Mouse (Mus musculus): Measurements from ENCODE around the gene Ina. TPM values are rescaled to one million over a fixed set of nuclear protein-coding genes. Genes with fewer than 3 reads are reported as not detected.
A peak's percentile ranks its signal among the peaks of the same experiment; 100 is the strongest.
"Not testable (repeated sequence)": the region's sequence is repeated elsewhere in the genome, so short reads cannot be mapped to it uniquely, and the experiment has no call there.

Ina gene
- polyA plus RNA-seq, 1 experiment from 2014 or later: 102 TPM

GRCm38 (mm10) chr19:46990625-46991024 is 23.9 kb upstream of the Ina start:
- H3K27ac ChIP-seq (ENCODE audit: low read depth, low read length); H3K9me3 ChIP-seq (ENCODE audit: control insufficient read depth, low read length); H3K4me2 ChIP-seq (ENCODE audit: low read depth, low read length, severe bottlenecking); H3K4me3 ChIP-seq (ENCODE audit: low read depth, low read length); H3K36me3 ChIP-seq (ENCODE audit: control insufficient read depth, insufficient read depth, low read length); DNase-seq (ENCODE audit: low spot score); ATAC-seq (replicated peaks; ENCODE audit: low FRiP score); H3K9ac ChIP-seq (ENCODE audit: low read length); H3K27me3 ChIP-seq (ENCODE audit: control insufficient read depth, insufficient read depth, low read length); H3K4me1 ChIP-seq (replicated peaks; ENCODE audit: control insufficient read depth, insufficient read depth, low read length): not testable (repeated sequence)
- WGBS: 85% methylated on average over 8 of the region's 8 CpGs

- no peaks in the 10 kb centered on the region for H3K36me3 ChIP-seq (ENCODE audit: control insufficient read depth, insufficient read depth, low read length)
- H3K9me3 ChIP-seq (ENCODE audit: control insufficient read depth, low read length): no peaks in the 10 kb centered on the region
- H3K4me3 ChIP-seq (ENCODE audit: low read depth, low read length): no peak overlapping the region
- H3K27ac ChIP-seq (ENCODE audit: low read depth, low read length): no peak overlapping the region
- H3K4me1 ChIP-seq (replicated peaks; ENCODE audit: control insufficient read depth, insufficient read depth, low read length): peaks cover 6% of the 10 kb centered on the region; the same call in 1 of the 2 replicates
- H3K27me3 ChIP-seq (ENCODE audit: control insufficient read depth, insufficient read depth, low read length): no peaks in the 10 kb centered on the region
- ATAC-seq (replicated peaks; ENCODE audit: low FRiP score) (no peak), DNase-seq (ENCODE audit: low spot score) (peak; percentile 90)
- no peak overlapping the region for H3K4me2 ChIP-seq (ENCODE audit: low read depth, low read length, severe bottlenecking)
- WGBS: 15% methylated on average over 5 of the region's 5 CpGs
- H3K9ac ChIP-seq (ENCODE audit: low read length): no peak overlapping the region
These were observed 23.4 kb upstream of the Ina start for GRCm38 (mm10) chr19:46991145-46991544.

GRCm38 (mm10) chr19:46992329-46992728 is 22.2 kb upstream of the Ina start:
- H3K27ac ChIP-seq (ENCODE audit: low read depth, low read length); H3K9ac ChIP-seq (ENCODE audit: low read length); H3K4me2 ChIP-seq (ENCODE audit: low read depth, low read length, severe bottlenecking); DNase-seq (ENCODE audit: low spot score); H3K27me3 ChIP-seq (ENCODE audit: control insufficient read depth, insufficient read depth, low read length); ATAC-seq (replicated peaks; ENCODE audit: low FRiP score); H3K36me3 ChIP-seq (ENCODE audit: control insufficient read depth, insufficient read depth, low read length); H3K4me1 ChIP-seq (replicated peaks; ENCODE audit: control insufficient read depth, insufficient read depth, low read length); H3K4me3 ChIP-seq (ENCODE audit: low read depth, low read length); H3K9me3 ChIP-seq (ENCODE audit: control insufficient read depth, low read length): not testable (repeated sequence)
- WGBS: 79% methylated on average over 4 of the region's 4 CpGs

GRCm38 (mm10) chr19:46996095-46996494 is 18.4 kb upstream of the Ina start:
- no peak overlapping the region for H3K4me3 ChIP-seq (ENCODE audit: low read depth, low read length)
- H3K9ac ChIP-seq (ENCODE audit: low read length): no peak overlapping the region
- no peaks in the 10 kb centered on the region for H3K27me3 ChIP-seq (ENCODE audit: control insufficient read depth, insufficient read depth, low read length)
- ATAC-seq (replicated peaks; ENCODE audit: low FRiP score) (no peak), DNase-seq (ENCODE audit: low spot score) (no peak)
- H3K36me3 ChIP-seq (ENCODE audit: control insufficient read depth, insufficient read depth, low read length): no peaks in the 10 kb centered on the region
- H3K27ac ChIP-seq (ENCODE audit: low read depth, low read length): no peak overlapping the region
- no peak overlapping the region for H3K4me2 ChIP-seq (ENCODE audit: low read depth, low read length, severe bottlenecking)
- WGBS: 92% methylated on average over 9 of the region's 9 CpGs
- no peaks in the 10 kb centered on the region for H3K4me1 ChIP-seq (replicated peaks; ENCODE audit: control insufficient read depth, insufficient read depth, low read length)
- no peaks in the 10 kb centered on the region for H3K9me3 ChIP-seq (ENCODE audit: control insufficient read depth, low read length)

GRCm38 (mm10) chr19:46998168-46998870 is 16.2 kb upstream of the Ina start:
- WGBS: 90% methylated on average over 8 of the region's 8 CpGs
- ATAC-seq (replicated peaks; ENCODE audit: low FRiP score): no peak
- Histone ChIP-seq H3K9me3 (ENCODE audit: control insufficient read depth, low read length) (no peaks in the 10 kb centered on the region), H3K4me3 (ENCODE audit: low read depth, low read length) (no peak overlapping the region), H3K9ac (ENCODE audit: low read length) (no peak overlapping the region), H3K27me3 (ENCODE audit: control insufficient read depth, insufficient read depth, low read length) (no peaks in the 10 kb centered on the region), H3K27ac (ENCODE audit: low read depth, low read length) (no peak overlapping the region), H3K4me1 (replicated peaks; ENCODE audit: control insufficient read depth, insufficient read depth, low read length) (no peaks in the 10 kb centered on the region), H3K4me2 (ENCODE audit: low read depth, low read length, severe bottlenecking) (no peak overlapping the region), H3K36me3 (ENCODE audit: control insufficient read depth, insufficient read depth, low read length) (no peaks in the 10 kb centered on the region)
- no peak for DNase-seq (ENCODE audit: low spot score)

GRCm38 (mm10) chr19:46998953-46999352 is 15.5 kb upstream of the Ina start:
- 84% methylated on average over 4 of the region's 4 CpGs for WGBS

GRCm38 (mm10) chr19:46999753-47000152 is 14.7 kb upstream of the Ina start:
- Histone ChIP-seq H3K9me3 (ENCODE audit: control insufficient read depth, low read length) (no peaks in the 10 kb centered on the region), H3K9ac (ENCODE audit: low read length) (no peak overlapping the region), H3K4me1 (replicated peaks; ENCODE audit: control insufficient read depth, insufficient read depth, low read length) (no peaks in the 10 kb centered on the region), H3K27ac (ENCODE audit: low read depth, low read length) (no peak overlapping the region), H3K4me3 (ENCODE audit: low read depth, low read length) (no peak overlapping the region), H3K4me2 (ENCODE audit: low read depth, low read length, severe bottlenecking) (no peak overlapping the region), H3K27me3 (ENCODE audit: control insufficient read depth, insufficient read depth, low read length) (no peaks in the 10 kb centered on the region), H3K36me3 (ENCODE audit: control insufficient read depth, insufficient read depth, low read length) (no peaks in the 10 kb centered on the region)
- ATAC-seq (replicated peaks; ENCODE audit: low FRiP score) (no peak), DNase-seq (ENCODE audit: low spot score) (no peak)
- 82% methylated on average over 6 of the region's 6 CpGs for WGBS

More at GRCm38 (mm10) chr19:46998953-46999352, 15.5 kb upstream of the Ina start:
- no peak overlapping the region for H3K27ac ChIP-seq (ENCODE audit: low read depth, low read length)
- DNase-seq (ENCODE audit: low spot score) (no peak), ATAC-seq (replicated peaks; ENCODE audit: low FRiP score) (no peak)
- H3K4me3 ChIP-seq (ENCODE audit: low read depth, low read length): no peak overlapping the region
- no peaks in the 10 kb centered on the region for H3K27me3 ChIP-seq (ENCODE audit: control insufficient read depth, insufficient read depth, low read length)
- H3K9me3 ChIP-seq (ENCODE audit: control insufficient read depth, low read length): no peaks in the 10 kb centered on the region
- H3K36me3 ChIP-seq (ENCODE audit: control insufficient read depth, insufficient read depth, low read length): no peaks in the 10 kb centered on the region
- H3K4me1 ChIP-seq (replicated peaks; ENCODE audit: control insufficient read depth, insufficient read depth, low read length): no peaks in the 10 kb centered on the region
- H3K9ac ChIP-seq (ENCODE audit: low read length): no peak overlapping the region
- no peak overlapping the region for H3K4me2 ChIP-seq (ENCODE audit: low read depth, low read length, severe bottlenecking)

GRCm38 (mm10) chr19:47000357-47000756 is 14.1 kb upstream of the Ina start:
- ATAC-seq (replicated peaks; ENCODE audit: low FRiP score); H3K36me3 ChIP-seq (ENCODE audit: control insufficient read depth, insufficient read depth, low read length): not testable (repeated sequence)
- 85% methylated on average over 2 of the region's 3 CpGs for WGBS

More at GRCm38 (mm10) chr19:47000357-47000756, 14.1 kb upstream of the Ina start:
- not testable (repeated sequence) for H3K4me2 ChIP-seq (ENCODE audit: low read depth, low read length, severe bottlenecking); H3K4me1 ChIP-seq (replicated peaks; ENCODE audit: control insufficient read depth, insufficient read depth, low read length); H3K9ac ChIP-seq (ENCODE audit: low read length); H3K4me3 ChIP-seq (ENCODE audit: low read depth, low read length); H3K27ac ChIP-seq (ENCODE audit: low read depth, low read length); H3K9me3 ChIP-seq (ENCODE audit: control insufficient read depth, low read length); H3K27me3 ChIP-seq (ENCODE audit: control insufficient read depth, insufficient read depth, low read length); DNase-seq (ENCODE audit: low spot score)
